Mouse (Mus musculus) left cerebral cortex, adult 2 months (tissue): ENCODE results near the gene H2-K1. TPM values are rescaled to one million over a fixed set of nuclear protein-coding genes. Genes with fewer than 3 reads are reported as not detected.
A peak's percentile ranks its signal among the peaks of the same experiment; 100 is the strongest.
"Not testable (repeated sequence)": the region's sequence is repeated elsewhere in the genome, so short reads cannot be mapped to it uniquely, and the experiment has no call there.

Source experiments
- DNase-seq, 2 experiments: peaks; one replicate each; pipeline ENCODE4 v3.0.0; 2021 to 2022; ENCODE audit warnings: low spot score in 2 of 2, mixed read lengths in 1 of 2; ENCODE audit errors: extremely low spot score in 1 of 2
- H3K27ac ChIP-seq: fragments of 200-600 bp; 2 replicates; pipeline ENCODE4 v1.8.1; 2022
- H3K4me3 ChIP-seq: fragments of 200-600 bp; 2 replicates; pipeline ENCODE4 v1.8.1; 2022
- CTCF ChIP-seq: fragments of 200-600 bp; IDR thresholded peaks from 2 replicates; pipeline ENCODE4 v1.8.1; 2022; ENCODE audit warnings: antibody characterized with exemption, mild to moderate bottlenecking, moderate library complexity
- intact Hi-C: fragments of 180-260 bp; cut with DNase I; formaldehyde crosslinking; loops from one replicate; pipeline ENCODE4 v1.15.1; 2025
- total RNA-seq, 2 experiments: library from RNA; stranded (reverse); gene quantifications; 2 replicates each; pipeline ENCODE4 v1.2.3; 2021

H2-K1 gene
- total RNA-seq, 2 experiments from 2014 or later, result 19.7 to 23.5 TPM

- H3K4me3 ChIP-seq, result no peak overlapping the region
- intact Hi-C loops, result no loop called here
- no peak for TF ChIP-seq CTCF
- H3K27ac ChIP-seq, result no peak overlapping the region
- DNase-seq, result no peak
Observed at GRCm38 (mm10) chr17:34025756-34026151, 25.6 kb upstream of the H2-K1 start.

- peak overlapping the region; percentile 99 for H3K27ac ChIP-seq
- TF ChIP-seq CTCF, result no peak
- peak overlapping the region; percentile 95 for H3K4me3 ChIP-seq
- no peak for DNase-seq
- intact Hi-C loops, result no loop called here
Observed at GRCm38 (mm10) chr17:34024861-34025755, 25.0 kb upstream of the H2-K1 start.

GRCm38 (mm10) chr17:34024317-34024821 lies 24.2 kb upstream of the H2-K1 start, which contains the start of gene Ring1:
Gene Ring1 (minus strand): TSS chr17:34024680.
- no peak for TF ChIP-seq CTCF
- DNase-seq, result peak; percentile 90 to 93
- Histone ChIP-seq H3K27ac (peak within 1 kb of the TSS; percentile 99), H3K4me3 (peak within 1 kb of the TSS; percentile 95)
- intact Hi-C loops, result no loop called here

GRCm38 (mm10) chr17:34023678-34024077 lies 23.5 kb upstream of the H2-K1 start:
- DNase-seq, result no peak
- H3K4me3 ChIP-seq, result peak overlapping the region; percentile 95
- no peak for TF ChIP-seq CTCF
- intact Hi-C loops, result no loop called here
- peak overlapping the region; percentile 99 for H3K27ac ChIP-seq

- intact Hi-C loops, result no loop called here
Observed at GRCm38 (mm10) chr17:34022987-34023386, 22.8 kb upstream of the H2-K1 start.

GRCm38 (mm10) chr17:34022414-34022783 lies 22.3 kb upstream of the H2-K1 start:
- DNase-seq, result no peak
- intact Hi-C loops, result no loop called here
- no peak for TF ChIP-seq CTCF
- no peak overlapping the region for H3K4me3 ChIP-seq
- H3K27ac ChIP-seq, result no peak overlapping the region

More at GRCm38 (mm10) chr17:34022987-34023386, 22.8 kb upstream of the H2-K1 start:
- H3K27ac ChIP-seq, result no peak overlapping the region
- DNase-seq, result no peak
- TF ChIP-seq CTCF, result no peak
- H3K4me3 ChIP-seq, result no peak overlapping the region

GRCm38 (mm10) chr17:34021539-34022413 lies 21.6 kb upstream of the H2-K1 start:
- Histone ChIP-seq H3K27ac (no peak overlapping the region), H3K4me3 (no peak overlapping the region)
- intact Hi-C loops, result loop anchor here (1.0 kb wide), 1 partner anchor 62 kb away; no protein-coding TSS in a partner anchor
- TF ChIP-seq CTCF, result no peak
- DNase-seq, result no peak

- intact Hi-C loops, result no loop called here
- DNase-seq, result no peak
- no peak overlapping the region for H3K4me3 ChIP-seq
- no peak for TF ChIP-seq CTCF
- no peak overlapping the region for H3K27ac ChIP-seq
Observed at GRCm38 (mm10) chr17:34013436-34013835, 13.3 kb upstream of the H2-K1 start.

GRCm38 (mm10) chr17:34010156-34010555 lies 10.0 kb upstream of the H2-K1 start:
- intact Hi-C loops, result no loop called here
- no peak for TF ChIP-seq CTCF
- no peak for DNase-seq
- no peak overlapping the region for H3K27ac ChIP-seq
- no peak overlapping the region for H3K4me3 ChIP-seq

- intact Hi-C loops, result no loop called here
Observed at GRCm38 (mm10) chr17:34006570-34006969, 6.4 kb upstream of the H2-K1 start.

GRCm38 (mm10) chr17:34003426-34003825 lies 3.3 kb upstream of the H2-K1 start:
- TF ChIP-seq CTCF, result peak; percentile 66
- no peak overlapping the region for H3K4me3 ChIP-seq
- no peak for DNase-seq
- intact Hi-C loops, result loop anchor here (5.0 kb wide), 1 partner anchor 36 kb away; no protein-coding TSS in a partner anchor
- H3K27ac ChIP-seq, result no peak overlapping the region

More at GRCm38 (mm10) chr17:34006570-34006969, 6.4 kb upstream of the H2-K1 start:
- H3K27ac ChIP-seq, result no peak overlapping the region
- no peak for TF ChIP-seq CTCF
- H3K4me3 ChIP-seq, result no peak overlapping the region
- DNase-seq, result no peak

GRCm38 (mm10) chr17:34000796-34001195 lies 649 bp upstream of the H2-K1 start:
- intact Hi-C loops, result loop anchor here (5.0 kb wide), 1 partner anchor 33 kb away; no protein-coding TSS in a partner anchor
- H3K4me3 ChIP-seq, H3K27ac ChIP-seq, DNase-seq: not testable (repeated sequence)
